29 mouse cellular contexts compared by ENCODE assay signal in the genomic region with DNA sequence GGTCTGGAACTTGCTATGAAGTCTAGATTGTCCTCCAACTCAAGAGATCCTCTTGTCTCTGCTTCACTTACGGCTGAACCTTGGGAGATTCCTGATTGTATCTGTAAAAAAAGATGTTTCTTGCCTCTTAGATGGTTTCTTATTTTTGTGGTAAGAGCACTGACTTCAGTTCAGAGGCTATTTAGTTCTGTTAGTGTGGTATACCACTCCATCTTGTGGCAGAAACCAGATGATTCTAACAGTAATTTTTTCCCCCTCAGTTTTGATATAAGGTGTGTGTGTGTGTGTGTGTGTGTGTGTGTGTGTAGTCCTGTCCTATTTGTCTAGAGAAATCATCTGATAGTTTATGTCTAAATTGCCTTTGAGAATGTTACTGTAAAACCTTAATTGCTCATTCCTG. TPM values are rescaled to one million over a fixed set of nuclear protein-coding genes. Genes with fewer than 3 reads are reported as not detected.
DNase-seq lines count a peak whose midpoint lies in the region; ATAC-seq and TF ChIP-seq lines count a peak whose summit lies in the region.
"Had no signal": no experiment of that assay in that cellular context is flagged by ENCODE, and none has a peak within 500 bp of the region (broad histone marks: within the 10 kb centered on the region; RNA-seq: fewer than 3 reads in every experiment).

No protein-coding gene starts in this region.

- H3K27ac ChIP-seq in cerebellum, adult 2 months (ENCODE audit: insufficient read depth, low read length): no peak overlapping the region
- no peak overlapping the region for H3K27ac ChIP-seq in liver, adult 2 months (replicated peaks; ENCODE audit: insufficient read depth, low read depth, low read length)
- H3K27ac ChIP-seq in liver, embryonic 12.5 days: no peak overlapping the region
- H3K27ac ChIP-seq: embryonic facial prominence, embryonic 12.5 days; hindbrain, embryonic 10.5 days; intestine, embryonic 15.5 days; lung, embryonic 15.5 days; midbrain, embryonic 13.5 days; neural tube, embryonic 15.5 days had no signal

- H3K27me3 ChIP-seq in cerebellum, adult 2 months (ENCODE audit: control insufficient read depth, insufficient read depth, low read length): no peaks in the 10 kb centered on the region
- no peaks in the 10 kb centered on the region for H3K27me3 ChIP-seq in liver, adult 2 months (ENCODE audit: control insufficient read depth, insufficient read depth, low read length)
- H3K27me3 ChIP-seq in liver, embryonic 12.5 days (replicated peaks): no peaks in the 10 kb centered on the region
- H3K27me3 ChIP-seq: embryonic facial prominence, embryonic 12.5 days; intestine, embryonic 15.5 days; lung, embryonic 15.5 days; midbrain, embryonic 13.5 days; neural tube, embryonic 15.5 days; Patski had no signal

- H3K4me1 ChIP-seq in cerebellum, adult 2 months (ENCODE audit: control insufficient read depth, insufficient read depth, low read length): no peaks in the 10 kb centered on the region
- H3K4me1 ChIP-seq in liver, adult 2 months (ENCODE audit: control insufficient read depth, insufficient read depth, low read length): no peaks in the 10 kb centered on the region
- H3K4me1 ChIP-seq in liver, embryonic 12.5 days: 0 out of 2 replicates have a peak, but pooled peaks cover 3% of the 10 kb centered on the region
- H3K4me1 ChIP-seq: embryonic facial prominence, embryonic 12.5 days; hindbrain, embryonic 10.5 days; lung, embryonic 15.5 days; midbrain, embryonic 13.5 days; neural tube, embryonic 15.5 days had no signal

- H3K9ac ChIP-seq in liver, adult 2 months (ENCODE audit: low read depth, low read length): no peak overlapping the region
- no peak overlapping the region for H3K9ac ChIP-seq in liver, embryonic 12.5 days
- H3K9ac ChIP-seq: embryonic facial prominence, embryonic 12.5 days; intestine, embryonic 15.5 days; lung, embryonic 15.5 days; midbrain, embryonic 13.5 days; neural tube, embryonic 15.5 days had no signal

- TF ChIP-seq POLR2A in cerebellum, adult 2 months (IDR thresholded peaks at IDR 0.05; ENCODE audit: borderline replicate concordance, insufficient read depth, low read length): no peak
- TF ChIP-seq POLR2A in liver, adult 2 months (IDR thresholded peaks at IDR 0.05; ENCODE audit: extremely low read depth, insufficient read depth, low read length): no peak

- H3K36me3 ChIP-seq in liver, adult 2 months (ENCODE audit: control insufficient read depth, insufficient read depth, low read length): peaks cover 57% of the 10 kb centered on the region
- H3K36me3 ChIP-seq in liver, embryonic 12.5 days: peaks cover 64% of the 10 kb centered on the region

- DNase-seq in cerebellum, adult 2 months: no peak
- DNase-seq in liver, adult 2 months (ENCODE audit: extremely low read depth, low read depth, low spot score): peak; percentile 9
- DNase-seq in 416B (ENCODE audit: low read depth): peak; percentile 35
- DNase-seq: adrenal gland, adult 8-10 months; cerebellum, adult 9-11 months; gastrocnemius, postnatal 36 days; layer of hippocampus, postnatal 36 days; right cerebral cortex, postnatal 14 days had no signal

- no peak overlapping the region for H3K4me3 ChIP-seq in cerebellum, adult 2 months (replicated peaks; ENCODE audit: insufficient read depth, low read depth, low read length)
- no peak overlapping the region for H3K4me3 ChIP-seq in liver, adult 2 months (ENCODE audit: insufficient read depth, low read depth, low read length)
- no peak overlapping the region for H3K4me3 ChIP-seq in liver, embryonic 12.5 days
- H3K4me3 ChIP-seq: embryonic facial prominence, embryonic 12.5 days; erythroblast, embryonic 14.5 days; hindbrain, embryonic 10.5 days; intestine, embryonic 15.5 days; lung, embryonic 15.5 days; midbrain, embryonic 13.5 days; myocyte; neural tube, embryonic 15.5 days had no signal

- no peaks in the 10 kb centered on the region for H3K9me3 ChIP-seq in liver, embryonic 12.5 days (replicated peaks)
- H3K9me3 ChIP-seq: embryonic facial prominence, embryonic 12.5 days; hindbrain, embryonic 10.5 days; intestine, embryonic 15.5 days; lung, embryonic 15.5 days; midbrain, embryonic 13.5 days; neural tube, embryonic 15.5 days had no signal

- no peaks in the 10 kb centered on the region for H3K79me2 ChIP-seq in liver, adult 2 months (ENCODE audit: control insufficient read depth, insufficient read depth, low read length)

- TF ChIP-seq CTCF in cerebellum, adult 2 months (IDR thresholded peaks at IDR 0.05; ENCODE audit: borderline replicate concordance, insufficient read depth, low read depth, low read length): peak; percentile 6; the same call in 1 of the 2 replicates
- TF ChIP-seq CTCF in liver, adult 2 months (IDR thresholded peaks at IDR 0.05; ENCODE audit: low read depth, low read length): no peak

- no peak overlapping the region for H3K4me2 ChIP-seq in liver, embryonic 12.5 days
- H3K4me2 ChIP-seq: embryonic facial prominence, embryonic 12.5 days; intestine, embryonic 15.5 days; lung, embryonic 15.5 days; midbrain, embryonic 13.5 days; neural tube, embryonic 15.5 days had no signal

- no peak for ATAC-seq in cerebellum, adult (ENCODE audit: insufficient number of reproducible peaks, low FRiP score, low TSS enrichment)
- no peak for ATAC-seq in liver, embryonic 12.5 days
- 0 out of 2 replicates have a peak, but pooled peaks have one; percentile 31 for ATAC-seq in megakaryocyte progenitor cell, adult 5-6 weeks (replicated peaks; ENCODE audit: poor library complexity)
- ATAC-seq in frontal cortex, adult (ENCODE audit: low TSS enrichment): no peak
- ATAC-seq: forebrain, embryonic 14.5 days; intestine, embryonic 15.5 days; midbrain, embryonic 13.5 days; Patski had no signal

- 93% methylated on average over 1 of the region's 1 CpGs for WGBS in cerebellum, adult 2 months
- WGBS in liver, adult 2 months: 83% methylated on average over 1 of the region's 1 CpGs
- WGBS in liver, embryonic 12.5 days (ENCODE audit: insufficient replicate concordance): 65% methylated on average over 1 of the region's 1 CpGs

RNA-seq across cellular contexts. Expression of a gene that starts 39.2 kb away (rescaled TPM):
- polyA plus RNA-seq in cerebellum, adult 2 months (2012; rRNA removed): 305 and 318 TPM in 2 replicates
- not detected in 2 replicates for total RNA-seq in liver, adult 2 months (2014; rRNA removed)
- not detected in 2 replicates for polyA plus RNA-seq in liver, adult 2 months (2012; rRNA removed)
- polyA plus RNA-seq in liver, embryonic 12.5 days (2016; fragmentation: Nextera tagmentation; extraction: Ambion mirVana): 0.06 and 0.32 TPM in 2 replicates
- total RNA-seq in megakaryocyte progenitor cell, adult 5-6 weeks (2015): 0.05 and 0.10 TPM in 2 replicates
- not detected in 2 replicates for total RNA-seq in megakaryocyte progenitor cell, adult 5-6 weeks (2017)
- total RNA-seq: gastrocnemius, postnatal 36 days; megakaryocyte, adult 5-6 weeks had no signal
- polyA plus RNA-seq: spleen, adult 2 months had no signal

RNA-seq across cellular contexts. Expression of a gene that starts 47.3 kb away (rescaled TPM):
- 20.5 and 22.9 TPM in 2 replicates for polyA plus RNA-seq in cerebellum, adult 2 months (2012; rRNA removed)
- total RNA-seq in liver, adult 2 months (2014; rRNA removed): 9.2 and 9.3 TPM in 2 replicates
- 4.0 and 6.8 TPM in 2 replicates for polyA plus RNA-seq in liver, adult 2 months (2012; rRNA removed)
- 16.1 and 16.5 TPM in 2 replicates for polyA plus RNA-seq in liver, embryonic 12.5 days (2016; fragmentation: Nextera tagmentation; extraction: Ambion mirVana)
- total RNA-seq in megakaryocyte progenitor cell, adult 5-6 weeks (2015): 16.3 and 24.2 TPM in 2 replicates
- 18.0 and 20.6 TPM in 2 replicates for total RNA-seq in megakaryocyte progenitor cell, adult 5-6 weeks (2017)

RNA-seq across cellular contexts. Expression of a gene that starts 57.8 kb away (rescaled TPM):
- polyA plus RNA-seq in cerebellum, adult 2 months (2012; rRNA removed): 0.13 TPM in 1 of 2 replicates, not detected in the other
- total RNA-seq in liver, adult 2 months (2014; rRNA removed): not detected in 2 replicates
- polyA plus RNA-seq in liver, adult 2 months (2012; rRNA removed): not detected in 2 replicates
- polyA plus RNA-seq in liver, embryonic 12.5 days (2016; fragmentation: Nextera tagmentation; extraction: Ambion mirVana): not detected in 2 replicates
- total RNA-seq in megakaryocyte progenitor cell, adult 5-6 weeks (2015): 0.10 TPM in 1 of 2 replicates, not detected in the other
- not detected in 2 replicates for total RNA-seq in megakaryocyte progenitor cell, adult 5-6 weeks (2017)
- total RNA-seq: adrenal gland, adult 8-10 months; gastrocnemius, postnatal 36 days; layer of hippocampus, postnatal 36 days; left cerebral cortex, postnatal 14 days; megakaryocyte, adult 5-6 weeks had no signal
- polyA plus RNA-seq: cortical plate, adult 2 months; erythroblast, embryonic 14.5 days; forebrain, embryonic 14.5 days; heart, postnatal 0 days; hindbrain, embryonic 10.5 days; intestine, embryonic 15.5 days; kidney, embryonic 16.5 days; lung, embryonic 15.5 days; midbrain, embryonic 13.5 days; myocyte; neural tube, embryonic 15.5 days; Patski; spleen, adult 2 months; stomach, embryonic 16.5 days had no signal

Comparison
In these comparisons a context has a peak if more than half of its experiments do, and no peak if none do; other contexts are left out.
1. DNase-seq: peak in liver, adult 2 months (single experiment) and 416B (single experiment); none in cerebellum, adult 2 months (0 of 2).
2. RNA of a gene that starts 39.2 kb away (polyA plus RNA-seq): 305 to 318 TPM in cerebellum, adult 2 months; 0.06 to 0.32 TPM in liver, embryonic 12.5 days and not detected in liver, adult 2 months; every median in the first group is over 100 times any median in the second.